Mouse (Mus musculus) E14TG2a.4 (cell line): ENCODE data around the gene Tmem26.

ENCODE experiments used
- H3K27me3 ChIP-seq: 2 replicates; pipeline ENCODE4 v1.6.1; 2014; ENCODE audit warnings: low read length, control low read depth; ENCODE audit not compliant: insufficient read depth
- H3K36me3 ChIP-seq: 2 replicates; pipeline ENCODE4 v1.6.1; 2014; ENCODE audit warnings: low read length, control low read depth; ENCODE audit not compliant: insufficient read depth
- H3K4me1 ChIP-seq: replicated peaks from 2 replicates; pipeline ENCODE4 v1.6.1; 2014; ENCODE audit warnings: low read depth, low read length, control low read depth
- H3K4me3 ChIP-seq: replicated peaks from 2 replicates; pipeline ENCODE4 v1.5.1; 2014; ENCODE audit warnings: mild to moderate bottlenecking, low read length
- H3K9me3 ChIP-seq: 2 replicates; pipeline ENCODE4 v1.6.1; 2014; ENCODE audit warnings: low read length, control low read depth
- CTCF ChIP-seq: conservative IDR thresholded peaks from 2 replicates; pipeline ENCODE4 v1.5.1; 2014; ENCODE audit warnings: low read length
- NANOG ChIP-seq: IDR thresholded peaks from 2 replicates; pipeline ENCODE4 v1.6.1; 2014; ENCODE audit warnings: borderline replicate concordance, low read length, mixed read lengths
- POU5F1 ChIP-seq: IDR thresholded peaks from 2 replicates; pipeline ENCODE4 v1.6.1; 2014; ENCODE audit warnings: low read length, borderline replicate concordance

Tmem26 gene

DNA sequence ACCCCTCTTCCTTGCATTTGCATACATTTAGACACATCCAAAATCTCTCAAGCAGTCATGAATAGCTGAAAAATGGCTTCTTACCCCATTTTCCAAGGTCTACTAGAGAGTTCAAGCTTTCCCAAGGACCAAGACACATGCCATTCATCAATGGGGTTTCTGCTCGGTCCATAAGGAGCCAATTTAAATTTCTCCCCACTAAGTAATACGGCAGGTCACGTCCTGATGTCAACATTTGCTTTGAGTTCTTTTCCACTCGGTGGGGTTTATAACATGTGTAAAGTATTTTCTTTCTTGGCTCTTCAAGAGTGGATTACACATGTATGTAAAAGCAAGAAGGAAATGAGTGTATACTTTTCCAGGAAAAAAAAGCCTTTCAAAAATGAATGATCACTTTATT lies 93.8 kb downstream of the Tmem26 start:
- no peaks in the 10 kb centered on the region for H3K27me3 ChIP-seq
- TF ChIP-seq NANOG, result no peak
- no peak for TF ChIP-seq POU5F1
- TF ChIP-seq CTCF, result no peak
- no peak overlapping the region for H3K4me3 ChIP-seq
- H3K4me1 ChIP-seq, result no peaks in the 10 kb centered on the region
- H3K9me3 ChIP-seq, result no peaks in the 10 kb centered on the region
- H3K36me3 ChIP-seq, result no peaks in the 10 kb centered on the region

DNA sequence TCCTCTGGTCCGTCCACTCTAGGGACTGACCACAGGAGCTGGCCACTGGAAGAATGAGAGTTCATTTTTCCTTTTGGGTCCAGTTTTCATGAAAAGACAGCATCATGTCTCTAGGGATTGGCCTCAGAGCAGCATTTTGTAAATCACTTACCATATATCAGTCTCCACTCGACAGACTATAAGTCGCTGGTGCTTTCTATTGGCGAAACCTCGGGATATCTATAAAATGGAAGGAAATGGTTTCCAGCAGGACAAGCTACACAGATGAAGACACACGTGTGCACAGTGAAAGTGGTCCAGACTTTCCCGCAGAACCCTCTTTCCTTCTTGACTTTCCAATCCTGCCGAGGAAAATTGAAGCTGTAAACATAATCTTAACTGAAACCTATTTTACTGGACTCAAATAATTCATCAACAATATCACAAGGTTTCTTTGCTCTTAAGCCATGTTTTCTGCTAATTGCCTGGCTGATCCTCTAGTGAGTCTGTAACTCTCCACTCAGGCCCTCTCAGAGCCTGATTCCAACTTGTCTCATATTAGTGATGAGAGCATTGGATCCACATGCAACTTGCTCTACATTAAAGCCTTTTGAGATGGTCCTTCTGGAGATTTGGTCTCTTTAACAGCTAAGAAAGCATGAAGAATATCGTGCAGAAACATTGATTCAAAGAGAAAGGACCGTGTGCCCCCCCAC lies 94.8 kb downstream of the Tmem26 start:
- no peaks in the 10 kb centered on the region for H3K9me3 ChIP-seq
- H3K36me3 ChIP-seq, result no peaks in the 10 kb centered on the region
- TF ChIP-seq POU5F1, result no peak
- no peaks in the 10 kb centered on the region for H3K27me3 ChIP-seq
- no peaks in the 10 kb centered on the region for H3K4me1 ChIP-seq
- H3K4me3 ChIP-seq, result no peak overlapping the region

DNA sequence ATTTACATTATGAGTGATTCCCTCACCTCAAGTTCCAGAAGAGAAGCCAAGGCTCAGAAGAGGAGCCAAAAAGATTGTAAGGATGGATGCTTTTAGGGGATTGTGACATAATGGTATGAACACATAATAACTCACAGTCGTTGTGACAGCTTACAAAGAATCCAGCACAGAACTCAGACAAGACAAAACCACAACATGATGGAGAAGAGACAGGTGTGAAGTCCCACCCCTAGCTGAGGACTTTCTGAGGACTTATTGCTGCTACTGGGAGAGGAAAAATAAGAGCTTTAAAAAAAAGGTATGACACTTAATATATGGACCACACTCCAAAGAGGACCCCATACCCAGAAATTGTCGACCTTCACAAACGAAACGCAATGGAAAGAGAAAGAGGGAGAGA lies 101.1 kb downstream of the Tmem26 start:
- TF ChIP-seq NANOG (no peak), CTCF (no peak), POU5F1 (no peak)
- Histone ChIP-seq H3K4me3 (no peak overlapping the region), H3K9me3 (no peaks in the 10 kb centered on the region), H3K27me3 (no peaks in the 10 kb centered on the region), H3K4me1 (no peaks in the 10 kb centered on the region), H3K36me3 (no peaks in the 10 kb centered on the region)
